Mouse (Mus musculus) CH12.LX (cell line): ENCODE data around the gene Aplp2.

ENCODE experiments used
- CTCF ChIP-seq, 2 experiments: IDR thresholded peaks in 1 of 2; conservative IDR thresholded peaks in 1 of 2; 2 replicates each; pipeline ENCODE4 v1.5.1; 2011 to 2012; ENCODE audit warnings: low read depth in 2 of 2, low read length in 2 of 2, improper control_type of control experiment in 1 of 2, inconsistent platforms in 1 of 2, mild to moderate bottlenecking in 1 of 2, moderate library complexity in 1 of 2
- ELF1 ChIP-seq: IDR thresholded peaks from 2 replicates; pipeline ENCODE4 v1.6.1; 2014; ENCODE audit warnings: low read depth, mild to moderate bottlenecking, inconsistent platforms, low read length, improper control_type of control experiment
- EP300 ChIP-seq: IDR thresholded peaks from 2 replicates; pipeline ENCODE4 v1.6.1; 2011; ENCODE audit warnings: low read length, improper control_type of control experiment
- HCFC1 ChIP-seq: IDR thresholded peaks from 2 replicates; pipeline ENCODE4 v1.6.1; 2012; ENCODE audit warnings: low read depth, mild to moderate bottlenecking, inconsistent platforms, low read length, improper control_type of control experiment
- PAX5 ChIP-seq: IDR thresholded peaks from 2 replicates; pipeline ENCODE4 v1.6.1; 2012; ENCODE audit warnings: low read length, inconsistent platforms, mixed read lengths
- POLR2A ChIP-seq: IDR thresholded peaks from 2 replicates; pipeline ENCODE4 v1.6.1; 2011; ENCODE audit warnings: low read depth, mild to moderate bottlenecking, improper control_type of control experiment, low read length
- POLR2AphosphoS2 ChIP-seq: IDR thresholded peaks from 2 replicates; pipeline ENCODE4 v1.6.1; 2011; ENCODE audit warnings: low read depth, low read length, improper control_type of control experiment
- USF1 ChIP-seq: IDR thresholded peaks from 2 replicates; pipeline ENCODE4 v1.6.1; 2014; ENCODE audit warnings: low read depth, mild to moderate bottlenecking, inconsistent platforms, low read length, improper control_type of control experiment

GRCm38 (mm10) chr9:31247447-31248220, 36.0 kb upstream of the Aplp2 start:
- TF ChIP-seq CTCF (conservative IDR thresholded peaks at IDR 0.05 in 1 of 2, IDR thresholded peaks at IDR 0.05 in 1 of 2; ENCODE audit: low read depth in 2 of 2, low read length in 2 of 2) (no peak), EP300 (no peak), USF1 (no peak), POLR2A (no peak), ELF1 (no peak), POLR2AphosphoS2 (no peak), PAX5 (no peak), HCFC1 (no peak)
